Mouse (Mus musculus) retina, postnatal 7 days (tissue): Measurements from ENCODE around the gene Olfr323.

Source experiments
- DNase-seq: peaks from one replicate; pipeline ENCODE4 v3.0.0-alpha.2; 2012; ENCODE audit warnings: low read depth, low spot score

Olfr323 gene

GRCm38 (mm10) chr11:58602800-58603560 is 27.3 kb downstream of the Olfr323 start:
- DNase-seq = no peak

- DNase-seq = no peak
Observed at GRCm38 (mm10) chr11:58602062-58602461, 28.2 kb downstream of the Olfr323 start.

DNA sequence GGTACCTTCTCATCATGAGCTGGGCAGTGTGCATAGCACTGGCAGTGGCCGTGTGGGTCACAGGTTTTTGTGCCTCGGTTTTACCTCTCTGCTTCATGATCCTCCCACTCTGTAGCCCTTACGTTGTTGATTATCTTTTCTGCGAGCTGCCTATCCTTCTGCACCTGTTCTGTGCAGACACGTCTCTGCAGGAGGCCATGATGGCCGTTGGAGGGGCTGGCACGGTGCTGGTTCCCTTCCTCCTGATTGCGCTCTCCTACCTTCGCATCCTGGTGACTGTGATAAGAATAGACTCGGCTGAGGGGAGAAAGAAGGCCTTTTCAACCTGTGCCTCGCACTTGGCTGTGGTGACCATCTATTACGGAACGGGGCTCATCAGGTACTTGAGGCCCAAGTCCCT is 32.5 kb downstream of the Olfr323 start:
- no peak for DNase-seq

GRCm38 (mm10) chr11:58594814-58595213 is 35.5 kb downstream of the Olfr323 start, which contains the start of gene Olfr324:
Gene Olfr324, plus strand, starts transcription at chr11:58595114.
- DNase-seq = no peak

GRCm38 (mm10) chr11:58588620-58589250 is 41.6 kb downstream of the Olfr323 start:
- no peak for DNase-seq

GRCm38 (mm10) chr11:58587898-58588348 is 42.4 kb downstream of the Olfr323 start:
- peak; percentile 19 for DNase-seq

DNA sequence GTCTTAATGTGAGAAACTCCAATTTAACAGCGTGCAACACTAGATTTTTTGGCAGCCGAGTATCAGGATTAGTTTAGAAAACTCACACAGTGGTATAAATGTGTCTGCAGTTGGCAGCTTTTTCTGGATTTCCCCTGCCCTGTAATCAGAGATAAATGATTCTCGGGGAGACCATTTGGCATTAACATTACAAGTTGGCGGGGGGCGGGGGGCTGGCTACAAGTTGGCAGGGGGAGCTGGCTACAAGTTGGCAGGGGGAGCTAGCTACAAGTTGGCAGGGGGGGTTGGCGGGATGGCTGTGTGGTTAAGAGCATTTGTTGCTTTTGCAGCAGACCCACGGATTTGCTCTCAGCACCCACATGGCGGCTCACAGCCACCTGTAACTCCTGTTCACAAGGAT is 51.7 kb downstream of the Olfr323 start:
- DNase-seq = no peak

DNA sequence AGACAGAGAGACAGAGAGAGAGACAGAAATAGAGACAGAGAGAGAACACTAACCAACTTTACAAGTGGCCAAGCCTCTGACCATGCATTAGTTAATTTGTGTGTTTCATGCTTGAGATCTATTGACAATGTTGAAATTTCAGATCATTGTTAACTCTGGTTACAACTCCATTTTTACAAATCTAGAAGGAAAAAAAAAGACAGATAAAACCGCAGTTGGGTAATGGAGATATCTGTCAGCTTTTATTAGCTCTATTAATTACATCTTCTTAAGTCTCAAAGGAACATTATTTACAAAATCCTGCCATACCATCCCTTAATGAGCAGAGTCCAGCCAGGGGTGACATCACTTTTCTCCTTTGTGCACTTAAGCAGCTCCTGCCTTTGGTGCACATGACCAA is 52.9 kb downstream of the Olfr323 start, which contains the start of gene Olfr325:
Gene Olfr325, plus strand, starts transcription at position 301 of the 400 bp plus-strand sequence.
- DNase-seq = no peak
